Mouse (Mus musculus): Measurements from ENCODE around the gene Zbtb14.

Zbtb14 gene

GRCm38 (mm10) chr17:69438990-69439491, 56.2 kb downstream of the Zbtb14 start, which contains the start of gene Akain1:
Akain1 (plus strand) TSS chr17:69439326.
- in situ Hi-C loops (cut with MboI; ENCODE audit: low pct_unique_long_range_greater_than_20kb in 1 of 2, low sequenced_read_pairs in 2 of 2, unreplicated experiment in 1 of 2): no loop called here

GRCm38 (mm10) chr17:69439571-69440480, 57.0 kb downstream of the Zbtb14 start:
- in situ Hi-C loops (cut with MboI; ENCODE audit: low pct_unique_long_range_greater_than_20kb in 1 of 2, low sequenced_read_pairs in 2 of 2, unreplicated experiment in 1 of 2): no loop called here
